Mouse (Mus musculus) embryonic facial prominence, embryonic 15.5 days (tissue): ENCODE measurements around the gene C1ql2. TPM values are rescaled to one million over a fixed set of nuclear protein-coding genes. Genes with fewer than 3 reads are reported as not detected.

ENCODE experiments used
- ATAC-seq: fragments of 200-750 bp; cut with Nextera tagmentation; 2 replicates; pipeline ENCODE4 v1.8.0; 2017; ENCODE audit warnings: low read depth, moderate TSS enrichment; ENCODE audit not compliant: insufficient number of reproducible peaks, low FRiP score, low TSS enrichment
- H3K27ac ChIP-seq: fragments of 300-500 bp; sonication (generic); replicated peaks from 2 replicates; pipeline ENCODE4 v1.5.1; 2015; ENCODE audit warnings: mild to moderate bottlenecking, inconsistent platforms
- H3K27me3 ChIP-seq: fragments of 300-500 bp; sonication (generic); 2 replicates; pipeline ENCODE4 v1.6.1; 2015; ENCODE audit warnings: inconsistent platforms
- H3K36me3 ChIP-seq: fragments of 300-500 bp; sonication (generic); 2 replicates; pipeline ENCODE4 v1.6.1; 2015; ENCODE audit warnings: mild to moderate bottlenecking, inconsistent platforms
- H3K4me1 ChIP-seq: fragments of 300-500 bp; sonication (generic); 2 replicates; pipeline ENCODE4 v1.6.1; 2015; ENCODE audit warnings: inconsistent platforms
- H3K4me2 ChIP-seq: fragments of 300-500 bp; sonication (generic); replicated peaks from 2 replicates; pipeline ENCODE4 v1.6.1; 2015; ENCODE audit warnings: mild to moderate bottlenecking, inconsistent platforms
- H3K4me3 ChIP-seq: fragments of 300-500 bp; sonication (generic); replicated peaks from 2 replicates; pipeline ENCODE4 v1.5.1; 2015; ENCODE audit warnings: mild to moderate bottlenecking, inconsistent platforms
- H3K9ac ChIP-seq: fragments of 300-500 bp; sonication (generic); 2 replicates; pipeline ENCODE4 v1.6.1; 2015; ENCODE audit warnings: inconsistent platforms
- H3K9me3 ChIP-seq: fragments of 300-500 bp; sonication (generic); replicated peaks from 2 replicates; pipeline ENCODE4 v1.6.1; 2016; ENCODE audit warnings: inconsistent platforms
- WGBS: fragments of 180-500 bp; shearing (Covaris S2); methylation state at CpG from one replicate; pipeline ENCODE4 v1.1.7; 2015; 5-methylcytosine and 5-hydroxymethylcytosine counted together
- polyA plus RNA-seq: library from polyadenylated mRNA; unstranded; fragments of >200 nt; fragmentation: Nextera tagmentation; extraction: Ambion mirVana; gene quantifications from 2 replicates; pipeline ENCODE4 v1.2.1, GENCODE M21; 2015

C1ql2 gene
- polyA plus RNA-seq, 1 experiment from 2014 or later: not detected

DNA sequence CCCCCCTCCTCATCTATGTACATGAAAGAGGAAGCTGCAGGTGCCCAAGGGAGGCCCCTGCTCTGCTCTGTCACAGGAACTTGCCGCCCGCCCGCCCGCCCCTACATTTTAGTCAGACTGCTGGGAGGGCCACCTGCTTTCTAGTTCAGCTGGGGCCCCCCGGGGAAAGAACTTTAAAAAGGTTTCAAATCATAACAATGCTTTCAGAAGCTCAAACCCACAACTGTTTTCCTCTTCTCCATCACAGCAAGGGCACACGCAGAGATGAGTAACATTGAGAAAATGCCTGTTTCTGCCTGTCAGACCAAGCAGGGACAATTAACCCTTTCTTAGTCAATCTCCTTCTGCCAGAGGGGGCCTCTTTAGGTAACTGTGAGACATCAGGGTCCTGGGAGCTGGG is 49.4 kb downstream of the C1ql2 start:
- Histone ChIP-seq H3K9me3 (no peaks in the 10 kb centered on the region), H3K4me2 (no peak overlapping the region), H3K27ac (no peak overlapping the region), H3K27me3 (peaks cover 5% of the 10 kb centered on the region; the same call in 1 of the 2 replicates), H3K9ac (no peak overlapping the region), H3K36me3 (no peaks in the 10 kb centered on the region), H3K4me3 (no peak overlapping the region), H3K4me1 (no peaks in the 10 kb centered on the region)
- ATAC-seq: no peak
- 32% methylated on average over 6 of the region's 6 CpGs for WGBS

DNA sequence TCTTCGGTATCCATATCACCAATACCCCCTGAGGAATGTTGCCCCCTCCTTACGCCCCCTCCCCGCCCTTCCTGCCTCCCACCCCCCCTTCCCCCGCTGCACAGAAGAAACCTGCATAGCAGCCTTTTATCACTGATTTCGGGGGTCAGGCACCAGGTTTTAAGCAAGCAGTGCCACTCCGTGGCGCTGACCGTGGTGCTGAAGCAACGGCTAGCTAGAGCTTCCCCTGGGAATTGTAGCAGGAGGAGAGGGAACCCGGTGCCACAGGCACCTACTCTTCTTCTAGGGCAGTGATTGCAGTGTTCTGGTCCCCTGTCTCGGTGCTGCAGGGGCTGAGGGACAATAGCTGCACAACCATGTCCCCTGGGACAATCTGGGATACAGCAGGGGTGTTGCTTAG is 50.0 kb downstream of the C1ql2 start:
- H3K36me3 ChIP-seq: no peaks in the 10 kb centered on the region
- no peak overlapping the region for H3K4me2 ChIP-seq
- H3K9ac ChIP-seq: no peak overlapping the region
- no peaks in the 10 kb centered on the region for H3K9me3 ChIP-seq
- no peak overlapping the region for H3K27ac ChIP-seq
- no peak for ATAC-seq
- WGBS: 2% methylated on average over 11 of the region's 11 CpGs
- H3K4me1 ChIP-seq: no peaks in the 10 kb centered on the region
- H3K27me3 ChIP-seq: peaks cover 5% of the 10 kb centered on the region; the same call in 1 of the 2 replicates
- no peak overlapping the region for H3K4me3 ChIP-seq

Other genes with a start within 250 kb of the C1ql2 start
- 797 and 816 TPM in 2 replicates for gene Dbi, start 219.5 kb upstream of the C1ql2 start, polyA plus RNA-seq
- 17.9 and 19.1 TPM in 2 replicates for gene 3110009E18Rik, start 219.4 kb upstream of the C1ql2 start, polyA plus RNA-seq
- 7.9 and 8.0 TPM in 2 replicates for gene Steap3, start 67.9 kb upstream of the C1ql2 start, polyA plus RNA-seq
- not detected in 2 replicates for gene Marco, start 164.4 kb downstream of the C1ql2 start, polyA plus RNA-seq